Mouse (Mus musculus) cerebellum, postnatal 25 days (tissue): ENCODE results near the gene Rspo4.

Experiments
- DNase-seq, 2 experiments: peaks; one replicate each; pipeline ENCODE4 v3.0.0; 2021; ENCODE audit warnings: mixed read lengths in 2 of 2

Rspo4 gene

DNA sequence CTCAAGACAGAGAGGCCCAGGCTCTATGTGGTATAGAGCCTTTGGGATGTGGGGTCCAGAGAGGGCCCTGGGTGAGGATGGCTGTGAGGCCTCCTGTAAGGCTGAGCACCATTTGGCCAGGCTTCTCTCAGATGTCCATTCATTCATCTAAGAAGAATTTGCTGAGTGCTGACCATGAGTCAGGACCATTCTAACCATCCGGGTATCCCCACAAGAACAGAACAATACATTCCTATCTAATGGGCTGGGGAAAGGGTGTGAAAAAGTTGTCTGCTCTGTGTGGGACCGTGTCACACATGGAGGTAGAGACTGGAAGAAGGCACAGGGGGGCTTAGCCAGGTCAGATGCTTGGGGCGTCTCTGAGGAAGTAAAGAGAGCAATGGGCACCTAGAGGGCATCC is 69.0 kb downstream of the Rspo4 start:
- DNase-seq, result no peak

DNA sequence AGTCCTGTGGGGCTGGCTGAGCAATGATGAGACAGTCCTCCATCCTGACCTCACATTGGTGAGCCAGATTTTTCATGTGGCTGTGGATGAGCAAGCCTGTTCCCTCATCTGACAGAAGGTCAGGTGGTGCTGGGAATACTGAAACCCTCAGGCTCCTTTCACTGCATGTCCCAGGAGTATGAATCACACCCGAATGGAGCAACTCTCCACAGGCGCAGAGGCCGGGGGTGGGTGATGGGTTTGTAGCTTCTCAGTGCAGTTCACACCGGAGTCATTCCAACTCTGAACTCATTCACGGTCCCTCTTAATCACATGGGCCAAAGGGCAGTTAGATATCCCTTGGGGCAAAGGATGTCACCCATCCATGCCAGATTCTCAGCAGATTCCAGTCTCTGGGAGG is 71.4 kb downstream of the Rspo4 start:
- DNase-seq, result no peak

DNA sequence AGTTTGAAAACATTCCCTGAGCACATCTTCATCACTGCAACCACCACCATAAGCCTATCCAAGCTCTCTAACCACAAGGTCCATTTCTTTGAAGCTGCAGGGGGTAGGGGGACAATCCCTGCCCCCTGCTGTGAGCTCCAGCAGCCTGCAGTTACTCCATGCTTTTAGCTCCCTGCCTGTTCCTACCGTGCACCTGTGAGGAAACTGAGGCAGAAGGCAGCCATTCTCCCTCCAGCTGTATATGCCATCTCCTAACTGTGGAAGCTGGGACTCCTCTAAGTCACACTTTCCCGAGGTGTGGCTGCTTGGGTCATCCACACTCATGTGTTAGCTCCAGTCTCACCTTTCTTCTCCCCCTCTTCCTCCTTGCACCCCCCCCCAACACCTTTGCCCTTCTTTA is 72.4 kb downstream of the Rspo4 start:
- DNase-seq, result no peak

DNA sequence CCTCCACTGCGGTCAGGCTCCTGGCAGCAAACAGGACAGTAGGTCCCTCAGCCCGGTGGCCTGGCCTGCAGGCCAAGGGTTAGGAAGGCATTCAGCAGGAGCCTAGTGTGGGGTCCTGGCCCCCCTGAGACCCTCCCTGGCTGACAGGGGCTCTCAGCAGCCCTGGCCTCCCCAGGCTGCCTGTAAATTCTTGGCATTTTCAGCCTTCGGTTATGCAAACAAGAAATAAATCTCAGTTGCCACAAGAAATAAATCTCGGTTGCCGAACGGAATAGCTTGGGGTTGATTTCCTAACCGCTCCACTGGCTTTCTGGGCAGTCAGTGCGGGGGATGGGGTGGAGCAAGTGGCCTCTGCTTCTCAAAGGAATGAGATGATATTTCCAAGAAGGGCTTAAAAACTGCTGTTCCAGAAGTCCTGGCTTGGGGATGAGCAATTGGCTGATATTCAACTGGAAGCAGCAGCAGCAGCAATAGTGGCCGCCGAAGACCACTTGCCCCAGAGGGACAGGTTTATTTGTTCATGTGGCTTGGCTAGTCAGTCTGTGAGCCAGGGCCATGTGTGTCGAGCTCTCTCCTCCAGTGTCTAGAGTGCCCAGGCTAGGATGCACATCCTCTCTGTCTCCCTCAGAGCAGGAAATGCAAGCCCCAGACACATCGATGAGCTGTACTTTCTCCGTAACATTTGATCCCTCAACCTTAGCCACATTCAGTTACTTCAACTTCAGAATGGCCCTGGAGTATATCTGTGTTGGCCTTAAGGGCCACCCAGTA is 73.5 kb downstream of the Rspo4 start:
- DNase-seq, result no peak

DNA sequence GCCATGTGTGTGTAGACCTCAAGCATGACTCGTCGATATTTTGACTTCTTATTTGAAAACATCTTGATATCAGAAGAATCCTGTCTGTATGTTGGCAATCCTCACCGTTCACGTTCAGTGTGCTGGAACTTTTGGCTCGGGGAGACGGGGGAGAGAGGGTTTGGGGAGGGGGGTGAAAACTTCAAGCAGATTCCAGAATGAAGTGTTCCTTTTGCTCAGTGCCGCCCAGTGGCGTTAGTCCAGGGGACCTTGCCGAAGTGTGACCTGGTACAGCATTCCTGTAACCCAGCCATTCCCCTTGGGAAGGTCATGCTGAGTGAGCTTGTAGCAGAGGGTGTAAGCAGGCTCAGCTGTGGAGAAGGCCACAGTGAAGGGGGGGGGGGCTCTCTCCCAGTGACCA is 76.4 kb downstream of the Rspo4 start:
- no peak for DNase-seq

DNA sequence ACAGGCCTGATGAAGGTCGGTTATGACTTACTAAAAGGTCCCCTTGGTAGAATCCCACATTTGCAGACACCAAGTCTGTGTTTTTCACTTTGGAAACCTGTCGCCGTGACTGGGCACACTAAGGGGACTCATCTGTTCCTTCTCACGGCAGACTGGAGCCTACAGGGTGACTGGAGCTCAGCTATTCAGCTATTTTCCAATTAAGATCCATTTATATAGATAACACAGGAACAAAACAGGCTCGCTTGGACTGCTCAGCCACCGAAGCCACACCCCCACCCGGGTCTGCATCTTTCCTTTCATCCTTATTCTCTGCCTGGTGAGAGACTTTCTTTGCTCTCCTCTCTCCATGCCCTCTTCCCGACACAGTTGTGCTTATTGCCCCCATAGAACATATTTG is 78.3 kb downstream of the Rspo4 start:
- no peak for DNase-seq

DNA sequence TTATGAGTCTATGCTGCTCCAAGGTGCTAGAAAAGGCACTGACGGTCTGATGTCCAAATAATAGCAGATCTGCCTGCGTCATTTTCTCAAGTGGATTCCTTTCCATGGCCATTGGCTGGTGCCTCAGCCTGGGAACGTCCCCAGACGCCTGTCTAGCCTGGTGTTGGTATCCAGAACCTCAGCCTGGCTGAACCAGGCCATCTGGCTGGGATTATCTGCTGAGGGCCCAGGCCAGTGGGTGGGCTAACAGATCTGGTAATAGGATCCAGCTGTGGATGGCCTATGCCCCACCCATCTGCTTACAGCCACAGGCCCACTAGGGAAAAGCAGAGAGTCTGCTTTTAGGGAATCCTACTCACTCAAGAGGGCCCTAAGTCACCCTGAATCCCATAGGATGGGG is 78.9 kb downstream of the Rspo4 start:
- no peak for DNase-seq
